Mouse (Mus musculus) adrenal gland, adult (tissue): ENCODE measurements around the gene Zfp526.
A peak's percentile ranks its signal among the peaks of the same experiment; 100 is the strongest.

Source experiments
- DNase-seq, 2 experiments: peaks; one replicate each; pipeline ENCODE4 v3.0.0; 2022 to 2023; ENCODE audit warnings: low spot score in 1 of 2; ENCODE audit not compliant: inconsistent age in 2 of 2

Gene Zfp526

GRCm38 (mm10) chr7:25206094-25206830 lies 15.0 kb upstream of the Zfp526 start:
- no peak for DNase-seq

- no peak for DNase-seq
Measured at GRCm38 (mm10) chr7:25209161-25209622, 12.0 kb upstream of the Zfp526 start.

GRCm38 (mm10) chr7:25210482-25210881 lies 10.7 kb upstream of the Zfp526 start:
- no peak for DNase-seq

GRCm38 (mm10) chr7:25213099-25213498 lies 8.1 kb upstream of the Zfp526 start:
- DNase-seq, result no peak

- DNase-seq, result no peak
Measured at GRCm38 (mm10) chr7:25214172-25214571, 7.1 kb upstream of the Zfp526 start.

- peak; percentile 15 to 41 for DNase-seq
Measured at GRCm38 (mm10) chr7:25217653-25218395, 3.4 kb upstream of the Zfp526 start.

- DNase-seq, result peak; percentile 62 to 86
Measured at GRCm38 (mm10) chr7:25218705-25219415, 2.4 kb upstream of the Zfp526 start.

GRCm38 (mm10) chr7:25219416-25219750 lies 1.8 kb upstream of the Zfp526 start:
- DNase-seq, result no peak

GRCm38 (mm10) chr7:25219756-25220456 lies 1.3 kb upstream of the Zfp526 start:
- peak; percentile 98 to 99 for DNase-seq

- peak; percentile 82 to 88 for DNase-seq
Measured at GRCm38 (mm10) chr7:25220457-25221101, 646 bp upstream of the Zfp526 start, which contains the start of gene Dedd2. Dedd2 (minus strand) TSS chr7:25220615.

- peak; percentile 28 to 55 for DNase-seq
Measured at GRCm38 (mm10) chr7:25222275-25222967, 1.2 kb downstream of the Zfp526 start.

GRCm38 (mm10) chr7:25227523-25228300 lies 6.5 kb downstream of the Zfp526 start:
- DNase-seq, result peak in 1 of 2 experiments; percentile 28

- DNase-seq, result peak in 1 of 2 experiments; percentile 31
Measured at GRCm38 (mm10) chr7:25230690-25231285, 9.6 kb downstream of the Zfp526 start.

GRCm38 (mm10) chr7:25232101-25232648 lies 10.9 kb downstream of the Zfp526 start:
- peak in 1 of 2 experiments; percentile 22 for DNase-seq

- DNase-seq, result peak in 1 of 2 experiments; percentile 22
Measured at GRCm38 (mm10) chr7:25233061-25233460, 11.8 kb downstream of the Zfp526 start.

GRCm38 (mm10) chr7:25235526-25235925 lies 14.3 kb downstream of the Zfp526 start:
- peak in 1 of 2 experiments; percentile 11 for DNase-seq

GRCm38 (mm10) chr7:25237249-25238014 lies 16.2 kb downstream of the Zfp526 start, which contains the start of gene Gsk3a:
Gsk3a (minus strand) TSS chr7:25237851.
- peak in 1 of 2 experiments; percentile 98 for DNase-seq
